Mouse (Mus musculus) retina, postnatal 1 day (tissue): ENCODE results near the gene Serpinf1.
"Not testable (repeated sequence)": the region's sequence is repeated elsewhere in the genome, so short reads cannot be mapped to it uniquely, and the experiment has no call there.

ENCODE experiments used
- DNase-seq: peaks from one replicate; pipeline ENCODE4 v3.0.0-alpha.2; 2012

Gene Serpinf1

DNA sequence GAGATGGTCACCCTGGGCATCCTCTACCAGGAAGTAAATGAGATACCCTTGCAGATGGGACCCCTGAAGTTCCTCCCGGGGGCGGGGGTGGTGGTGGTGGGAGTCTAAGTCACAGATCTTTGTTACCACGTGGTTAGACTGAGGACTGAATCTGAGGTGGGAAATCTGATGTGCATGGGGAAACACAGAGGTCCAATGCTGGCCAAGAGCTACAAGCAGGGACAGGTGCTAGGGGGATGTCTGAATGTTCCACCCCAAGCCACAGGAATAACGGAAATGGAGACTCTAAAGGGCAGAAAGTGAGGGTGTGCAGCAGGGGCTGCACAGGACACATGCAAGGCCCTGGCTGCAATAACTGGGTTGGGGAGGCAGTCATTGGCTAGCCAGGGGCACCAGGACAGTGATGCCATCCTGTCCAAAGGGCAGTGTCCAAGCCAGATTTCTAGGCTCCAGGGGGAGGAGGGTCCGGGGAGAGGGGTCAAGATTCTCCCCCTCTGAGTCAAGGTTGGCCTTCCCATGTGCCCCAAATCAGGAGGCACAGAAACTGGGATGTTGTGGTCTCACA lies 1.6 kb downstream of the Serpinf1 start:
- DNase-seq, result no peak

DNA sequence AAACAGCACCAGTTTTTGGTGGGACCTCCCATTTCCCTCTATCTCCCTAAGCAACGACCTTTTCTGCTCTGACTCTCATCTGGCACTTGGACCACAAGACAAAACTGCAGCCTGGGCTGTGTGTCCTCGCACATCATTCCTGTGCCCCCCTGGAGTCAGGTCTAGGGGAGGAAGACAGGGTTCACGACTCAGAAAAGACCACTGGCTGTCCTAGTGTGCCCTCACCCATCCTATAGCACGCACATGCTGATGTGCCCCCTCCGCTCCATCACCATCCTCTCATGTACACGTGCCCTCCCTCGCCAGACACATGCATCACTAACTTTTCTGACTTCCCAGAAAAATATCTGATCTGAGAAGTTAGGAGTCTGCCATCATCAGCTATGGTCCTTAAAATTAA lies 2.5 kb downstream of the Serpinf1 start:
- DNase-seq, result no peak

DNA sequence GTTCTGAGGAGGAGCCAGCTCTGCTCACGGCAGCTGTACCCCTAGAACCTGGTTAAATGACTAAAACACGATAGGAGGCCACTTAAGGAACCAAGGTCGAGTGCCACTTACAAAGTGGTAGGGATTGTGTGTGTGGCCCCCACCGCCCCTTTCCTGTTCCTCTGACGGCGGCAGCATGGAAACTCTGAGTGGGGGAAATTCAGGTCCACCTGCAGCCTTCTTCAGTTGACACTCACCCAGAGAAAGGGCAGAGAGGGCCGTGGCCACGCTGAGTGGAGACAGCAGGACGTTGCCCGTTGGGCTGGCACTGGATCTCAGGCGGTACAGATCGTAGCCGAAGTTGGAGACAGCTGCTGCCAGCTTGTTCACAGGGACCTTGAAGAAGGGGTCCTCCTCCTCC lies 6.5 kb downstream of the Serpinf1 start:
- DNase-seq, result no peak

DNA sequence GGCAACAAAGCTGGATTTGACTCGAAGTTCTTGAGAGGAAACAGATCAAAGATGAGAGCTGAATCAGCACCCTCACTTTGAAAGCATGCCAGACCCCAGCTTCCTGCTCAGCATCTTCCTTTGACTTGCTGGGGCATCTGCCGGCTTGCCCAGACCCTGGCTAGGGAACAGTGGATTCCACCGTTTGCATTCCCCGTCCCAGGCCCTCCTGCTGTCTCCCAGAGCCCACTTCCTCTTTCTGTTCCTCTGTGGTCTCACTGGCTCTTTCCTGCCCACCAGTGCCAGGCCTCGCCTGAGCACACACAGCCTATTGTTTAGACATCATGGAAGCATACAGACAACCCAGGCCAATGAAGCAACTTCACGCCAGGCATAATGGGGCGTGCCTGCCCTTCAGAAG lies 7.4 kb downstream of the Serpinf1 start:
- peak; percentile 63 for DNase-seq

DNA sequence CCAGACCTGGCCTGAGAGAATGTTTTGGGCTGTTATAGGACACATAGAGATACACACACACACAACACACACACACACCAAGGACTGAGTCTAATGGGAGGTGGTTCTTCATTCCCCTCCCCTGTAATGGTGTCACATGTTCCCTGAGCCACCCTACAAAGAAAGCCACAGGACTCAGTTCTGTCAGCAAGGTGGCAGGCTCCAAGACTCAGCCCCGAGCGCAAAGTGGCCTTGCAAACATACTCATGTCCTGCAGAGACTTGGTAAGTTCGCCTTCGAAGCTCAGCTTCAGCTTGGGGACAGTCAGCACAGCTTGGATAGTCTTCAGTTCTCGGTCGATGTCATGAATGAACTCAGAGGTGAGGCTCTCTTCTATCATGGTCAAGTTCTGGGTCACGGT lies 11.9 kb downstream of the Serpinf1 start:
- DNase-seq, result no peak

DNA sequence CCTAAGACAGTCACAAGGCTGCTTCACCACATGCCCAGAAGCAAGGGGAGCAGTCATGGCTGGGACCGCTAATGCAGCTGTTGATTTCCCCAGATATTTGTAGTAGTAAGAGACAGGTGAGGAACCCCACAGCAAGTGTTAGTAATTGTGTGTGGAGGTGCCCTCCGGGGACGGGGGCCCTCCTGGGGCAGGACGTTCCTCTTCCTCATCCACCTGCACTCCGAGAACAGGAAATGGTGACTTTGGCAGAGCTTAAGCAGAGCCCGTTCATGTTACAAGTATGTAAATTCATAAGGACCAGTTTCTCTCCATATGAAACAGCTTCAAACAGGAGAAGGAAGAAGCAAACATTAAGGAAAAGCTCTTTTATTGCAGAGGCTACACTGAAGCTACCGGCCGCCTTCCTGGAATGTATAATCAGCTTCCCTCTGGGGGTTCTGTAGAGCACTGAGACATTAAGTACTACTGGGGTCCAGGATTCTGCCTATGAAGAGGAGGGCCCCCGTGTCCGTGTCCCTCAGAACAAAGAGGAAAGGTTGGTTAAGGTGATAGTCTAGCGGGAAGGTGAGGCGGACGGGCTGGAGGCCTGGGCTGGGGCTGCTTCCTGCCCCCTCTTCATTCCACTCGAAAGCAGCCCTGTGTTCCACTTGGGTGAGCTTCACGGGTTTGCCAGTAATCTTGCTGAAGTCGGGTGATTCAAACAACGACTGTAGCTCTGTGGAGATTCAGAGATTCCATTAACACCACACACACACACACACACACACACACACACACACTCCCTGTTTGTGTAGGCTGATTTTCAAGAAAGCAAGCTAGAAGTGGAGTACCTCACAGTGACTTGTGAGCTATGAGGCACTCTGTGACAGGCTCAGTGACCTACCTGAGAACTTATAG lies 12.6 kb downstream of the Serpinf1 start:
- DNase-seq, result no peak

DNA sequence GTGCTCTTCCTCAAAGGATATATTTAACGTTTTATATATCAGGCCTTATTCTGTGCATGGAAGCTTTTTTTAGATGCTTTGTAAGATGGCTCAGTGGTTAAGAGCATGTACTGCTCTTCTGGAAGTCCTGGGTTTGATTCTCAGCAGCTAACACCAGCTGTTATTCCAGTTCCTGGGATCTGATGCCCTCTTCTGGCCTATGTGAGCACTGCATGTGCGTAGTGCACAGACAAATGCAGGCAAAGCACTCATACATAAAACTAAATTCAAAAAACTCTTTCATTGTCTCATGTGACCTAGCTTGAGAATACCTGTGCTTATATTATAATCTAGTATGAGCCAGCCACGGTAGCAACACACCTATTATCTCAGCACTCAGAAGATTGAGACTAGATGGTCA lies 15.6 kb downstream of the Serpinf1 start:
- DNase-seq, result peak; percentile 42

DNA sequence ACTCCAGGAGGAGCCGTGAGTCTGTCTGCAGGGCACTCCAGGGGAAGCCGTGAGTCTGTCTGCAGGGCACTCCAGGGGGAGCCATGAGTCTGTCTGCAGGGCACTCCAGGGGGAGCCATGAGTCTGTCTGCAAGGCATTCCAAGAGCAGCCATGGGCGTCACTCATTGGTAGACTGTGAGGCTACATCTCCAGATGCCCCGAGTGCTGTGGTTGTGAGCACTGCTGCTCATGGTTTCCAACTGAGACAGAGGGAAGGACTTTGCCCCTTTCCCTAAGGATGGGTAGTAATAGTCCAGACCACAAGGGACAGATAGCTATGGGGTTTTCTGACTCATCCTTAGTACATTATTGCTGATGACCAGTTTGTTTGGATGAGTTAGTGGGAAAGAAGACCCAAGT lies 16.4 kb downstream of the Serpinf1 start:
- DNase-seq, result no peak

DNA sequence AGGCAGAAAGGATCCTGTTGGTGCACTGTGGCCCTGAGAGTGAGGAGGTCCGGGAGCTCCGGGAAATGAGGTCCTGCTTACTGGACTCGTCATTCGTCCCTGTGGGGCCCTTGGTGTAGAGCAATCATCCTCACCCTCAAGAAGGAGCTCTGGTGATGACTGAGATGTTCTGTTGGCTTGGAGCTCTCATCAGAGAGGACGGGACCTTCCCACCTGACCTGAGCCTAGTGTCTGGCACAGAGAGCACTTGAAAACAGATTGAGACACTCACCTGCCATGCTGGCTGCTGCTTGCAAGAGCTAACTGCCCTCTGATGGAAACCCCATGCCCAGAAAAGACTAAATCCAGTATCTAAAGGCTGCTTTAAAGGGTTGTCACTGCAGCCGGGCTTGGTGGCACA lies 17.7 kb downstream of the Serpinf1 start:
- no peak for DNase-seq

DNA sequence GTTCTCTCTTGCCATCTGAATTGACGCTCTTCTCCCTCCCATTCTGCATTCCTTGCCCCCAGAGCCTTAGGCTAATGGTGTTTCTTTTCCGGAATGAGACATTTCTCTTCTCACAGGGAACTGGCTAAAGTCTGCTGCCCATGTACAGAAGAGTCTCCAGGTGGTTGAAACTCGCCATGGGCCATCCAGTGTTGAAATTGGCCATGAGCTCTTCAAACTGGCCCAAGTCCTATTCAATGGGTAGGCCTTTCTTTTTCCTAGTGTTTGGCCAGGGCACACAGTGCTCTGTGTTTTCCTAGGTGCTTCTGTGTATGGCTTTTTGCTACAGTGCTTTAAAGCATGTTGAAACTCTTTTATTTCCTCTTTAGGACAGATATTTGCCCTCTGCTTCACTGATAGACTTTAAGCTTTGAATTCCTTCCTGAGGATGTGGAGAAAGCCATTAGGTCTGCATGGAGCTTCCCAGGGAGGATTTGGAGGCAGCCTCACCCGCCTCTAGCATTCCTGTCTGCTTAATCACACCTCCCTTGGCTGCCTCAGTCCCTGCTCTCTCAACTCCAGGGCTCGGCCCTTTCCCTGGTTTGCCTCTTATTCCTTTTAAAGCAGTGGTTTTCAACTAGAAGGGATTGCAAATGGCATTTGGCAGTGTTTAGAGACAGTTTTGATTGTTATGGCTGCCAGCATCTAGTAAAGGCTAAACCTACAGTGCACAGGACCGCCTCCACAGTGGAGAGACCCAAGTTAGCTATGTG lies 19.0 kb downstream of the Serpinf1 start:
- DNase-seq, result no peak

DNA sequence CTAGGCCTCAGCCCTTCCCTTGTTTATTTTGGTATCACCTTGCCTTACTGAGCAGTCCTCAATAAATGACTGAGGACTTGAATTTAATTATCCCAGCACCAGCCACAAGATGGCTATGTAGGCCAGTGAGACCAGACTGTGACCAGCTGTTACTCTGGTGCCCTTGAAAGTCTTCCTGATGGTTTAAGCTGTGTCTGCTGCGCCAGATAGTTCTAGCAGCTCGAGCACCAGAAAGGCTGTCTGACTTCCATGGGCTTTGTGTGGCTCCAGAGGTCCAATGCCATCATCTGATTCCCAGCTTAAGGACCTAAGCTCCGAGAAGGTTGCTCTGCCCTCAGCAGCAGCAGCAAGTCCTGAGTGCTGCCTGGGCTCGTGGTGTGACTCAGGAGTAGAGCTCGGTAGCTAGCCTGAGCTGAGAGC lies 20.2 kb downstream of the Serpinf1 start:
- DNase-seq, result peak; percentile 86

DNA sequence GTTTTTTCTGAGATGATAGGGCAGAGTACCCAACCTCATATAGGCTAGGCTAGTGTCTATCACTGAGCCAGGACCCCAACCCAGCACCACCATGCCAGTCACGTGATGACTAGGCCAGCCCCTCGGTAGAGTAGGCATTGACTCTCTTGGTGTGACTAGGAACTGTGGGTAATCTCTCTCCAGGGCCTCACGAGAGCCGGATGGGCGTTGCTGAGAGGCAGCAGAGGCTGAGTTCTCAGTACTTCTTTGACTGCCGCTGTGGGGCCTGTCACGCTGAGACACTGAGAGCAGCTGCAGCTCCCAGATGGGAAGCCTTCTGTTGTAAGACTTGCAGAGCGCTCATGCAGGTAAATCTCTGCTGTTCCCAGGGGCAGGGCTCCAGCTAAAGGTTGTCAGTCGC lies 22.4 kb downstream of the Serpinf1 start:
- DNase-seq, result peak; percentile 18

DNA sequence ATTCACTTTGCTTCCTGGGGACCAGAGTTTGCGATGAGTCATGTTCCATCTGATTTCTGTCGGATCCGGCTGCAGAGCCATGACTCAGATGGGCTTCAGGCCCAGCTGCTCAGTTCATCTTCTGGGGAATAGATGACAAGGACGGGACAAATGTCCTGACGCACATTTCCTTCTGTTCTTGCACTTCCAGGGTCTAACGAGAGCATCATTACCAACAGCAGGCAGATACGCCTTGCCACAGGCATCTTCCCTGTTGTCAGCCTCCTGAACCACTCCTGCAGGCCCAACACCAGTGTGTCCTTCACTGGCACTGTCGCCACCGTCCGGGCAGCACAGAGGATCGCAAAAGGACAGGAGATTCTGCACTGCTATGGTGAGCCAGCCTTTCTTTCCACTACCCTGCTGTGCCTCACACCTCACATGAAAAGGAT lies 23.1 kb downstream of the Serpinf1 start:
- DNase-seq, result no peak

DNA sequence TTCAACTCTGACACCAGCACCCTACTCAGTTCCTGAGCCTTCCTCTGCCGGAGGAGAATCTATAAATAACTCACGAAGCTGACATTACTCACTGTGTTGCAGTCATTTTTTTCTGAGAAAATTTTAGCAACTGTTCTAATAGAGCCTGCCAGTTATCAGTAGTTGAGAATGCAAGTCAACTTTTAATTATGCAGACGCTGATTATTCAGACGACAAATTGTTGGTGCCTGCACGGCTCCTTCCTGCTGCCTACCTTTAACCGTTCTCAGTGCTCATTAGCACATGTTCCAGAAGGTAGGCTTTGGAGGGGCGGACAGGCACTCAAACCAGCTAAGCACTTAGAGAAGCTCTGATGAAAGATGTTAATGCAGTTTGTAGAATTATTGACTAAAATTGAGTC lies 25.0 kb downstream of the Serpinf1 start:
- DNase-seq, result no peak

DNA sequence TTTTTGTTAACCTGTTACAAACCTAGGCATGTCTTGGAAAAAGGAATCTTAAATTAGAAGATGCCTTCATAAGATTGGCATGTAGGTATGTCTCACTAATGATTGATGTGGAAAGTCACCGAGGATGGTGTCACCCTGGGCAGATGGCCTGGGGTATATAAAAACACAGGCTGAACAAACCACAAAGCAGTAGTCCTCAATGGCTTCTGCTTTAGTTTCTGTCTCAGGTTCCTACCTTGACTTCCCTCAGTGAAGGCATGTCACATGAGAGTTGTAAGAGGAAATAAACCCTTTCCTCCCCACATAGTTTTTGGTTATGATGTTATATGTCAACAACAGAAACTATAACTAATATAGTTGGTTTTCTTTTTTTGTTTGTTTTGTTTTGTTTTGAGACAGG lies 26.9 kb downstream of the Serpinf1 start:
- no peak for DNase-seq

DNA sequence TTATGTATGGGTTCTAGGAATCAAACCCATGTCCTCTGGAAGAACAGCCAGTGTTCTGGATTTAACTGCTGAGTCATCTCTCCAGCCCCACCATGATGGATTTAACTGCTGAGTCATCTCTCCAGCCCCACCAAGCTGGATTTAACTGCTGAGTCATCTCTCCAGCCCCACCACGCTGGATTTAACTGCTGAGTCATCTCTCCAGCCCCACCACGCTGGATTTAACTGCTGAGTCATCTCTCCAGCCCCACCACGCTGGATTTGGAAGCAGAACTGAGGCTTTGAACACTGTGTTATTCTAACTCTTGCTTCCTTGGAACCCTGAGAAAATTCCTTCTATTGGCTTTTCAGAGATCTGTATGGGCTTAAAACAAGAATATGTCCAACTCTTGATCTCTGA lies 39.0 kb downstream of the Serpinf1 start:
- not testable (repeated sequence) for DNase-seq

DNA sequence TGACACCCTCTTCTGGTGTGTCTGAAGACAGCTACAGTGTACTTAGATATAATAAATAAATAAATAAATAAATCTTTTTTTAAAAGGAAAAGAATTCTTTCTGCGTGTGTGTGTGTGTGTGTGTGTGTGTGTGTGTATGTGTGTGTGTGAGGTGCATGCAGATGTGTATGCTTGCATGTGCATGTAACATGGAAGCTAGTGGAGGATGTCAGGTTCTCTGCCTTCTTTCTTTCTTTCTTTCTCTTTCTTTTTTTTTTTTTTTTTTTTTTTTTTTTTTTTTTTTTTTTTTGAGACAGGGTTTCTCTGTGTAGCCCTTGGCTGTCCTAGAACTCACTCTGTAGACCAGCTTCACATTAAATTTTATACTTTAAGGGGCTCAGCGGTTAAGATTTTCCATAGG lies 43.7 kb downstream of the Serpinf1 start:
- not testable (repeated sequence) for DNase-seq

DNA sequence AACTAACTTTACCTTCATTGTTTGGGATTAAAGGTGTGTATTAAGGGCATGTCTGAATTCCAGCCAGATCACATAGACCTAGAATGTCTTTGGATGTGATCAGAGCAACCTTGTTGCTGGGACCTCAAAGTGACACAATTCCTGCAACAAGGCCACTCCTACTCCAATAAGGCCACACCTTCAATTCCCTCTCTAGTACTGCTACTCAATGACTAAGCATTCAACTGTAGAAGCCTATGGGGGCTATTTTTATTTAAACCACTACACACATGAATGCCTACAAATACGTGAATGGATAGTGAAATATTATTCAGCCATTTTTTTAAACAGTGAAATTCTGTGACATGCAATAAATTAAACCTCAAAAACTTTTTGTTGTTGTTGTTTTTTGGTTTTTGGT lies 45.4 kb downstream of the Serpinf1 start:
- DNase-seq, result no peak
